Mouse (Mus musculus) midbrain, embryonic 16.5 days (tissue): ENCODE data around the gene Galnt15. TPM values are rescaled to one million over a fixed set of nuclear protein-coding genes. Genes with fewer than 3 reads are reported as not detected.

ENCODE experiments used
- ATAC-seq: fragments of 200-750 bp; cut with Nextera tagmentation; 2 replicates; pipeline ENCODE4 v1.8.0; 2017; ENCODE audit warnings: moderate TSS enrichment
- H3K27ac ChIP-seq: fragments of 300-500 bp; sonication (generic); 2 replicates; pipeline ENCODE4 v1.5.1; 2014; ENCODE audit warnings: mild to moderate bottlenecking, low read length, mixed read lengths
- H3K27me3 ChIP-seq: fragments of 300-500 bp; sonication (generic); 2 replicates; pipeline ENCODE4 v1.6.1; 2014; ENCODE audit warnings: low read depth, low read length, mixed read lengths; ENCODE audit not compliant: control insufficient read depth, insufficient read depth
- H3K36me3 ChIP-seq: fragments of 300-500 bp; sonication (generic); 2 replicates; pipeline ENCODE4 v1.6.1; 2014; ENCODE audit warnings: mild to moderate bottlenecking, low read length, moderate library complexity, mixed read lengths; ENCODE audit not compliant: control insufficient read depth, insufficient read depth
- H3K4me1 ChIP-seq: fragments of 300-500 bp; sonication (generic); 2 replicates; pipeline ENCODE4 v1.6.1; 2014; ENCODE audit warnings: mild to moderate bottlenecking, low read length, mixed read lengths; ENCODE audit not compliant: control insufficient read depth, insufficient read depth
- H3K4me2 ChIP-seq: fragments of 300-500 bp; sonication (generic); 2 replicates; pipeline ENCODE4 v1.6.1; 2014; ENCODE audit warnings: mild to moderate bottlenecking, low read length, mixed read lengths
- H3K4me3 ChIP-seq: fragments of 300-500 bp; sonication (generic); 2 replicates; pipeline ENCODE4 v1.5.1; 2014; ENCODE audit warnings: low read depth, mild to moderate bottlenecking, low read length, moderate library complexity, mixed read lengths
- H3K9ac ChIP-seq: fragments of 300-500 bp; sonication (generic); 2 replicates; pipeline ENCODE4 v1.6.1; 2014; ENCODE audit warnings: low read depth, low read length, mixed read lengths
- H3K9me3 ChIP-seq: fragments of 300-500 bp; sonication (generic); replicated peaks from 2 replicates; pipeline ENCODE4 v1.6.1; 2014; ENCODE audit warnings: mild to moderate bottlenecking, low read length, mixed read lengths; ENCODE audit not compliant: control insufficient read depth, poor library complexity, severe bottlenecking
- WGBS: fragments of 180-500 bp; shearing (Covaris S2); extraction: QIAGEN DNeasy Blood & Tissue Kit; methylation state at CpG from one replicate; pipeline ENCODE4 v1.1.7; 2014; 5-methylcytosine and 5-hydroxymethylcytosine counted together
- polyA plus RNA-seq: library from polyadenylated mRNA; unstranded; fragments of >200 nt; fragmentation: Nextera tagmentation; extraction: Ambion mirVana; gene quantifications from 2 replicates; pipeline ENCODE4 v1.2.1, GENCODE M21; 2015

The Galnt15 gene
- 0.45 and 0.52 TPM in 2 replicates for polyA plus RNA-seq

GRCm38 (mm10) chr14:32028681-32029091, at the start of gene Galnt15:
Gene Galnt15 (plus strand): TSS chr14:32028989.
- H3K27me3 ChIP-seq, result no peaks in the 10 kb centered on the region
- no peaks in the 10 kb centered on the region for H3K36me3 ChIP-seq
- H3K27ac ChIP-seq, result no peak within 1 kb of the TSS
- no peak within 1 kb of the TSS for H3K4me3 ChIP-seq
- peak within 1 kb of the TSS; percentile 33 for H3K4me2 ChIP-seq
- 11% methylated on average over 9 of the region's 9 CpGs for whole genome bisulfite sequencing
- no peak for ATAC-seq
- no peaks in the 10 kb centered on the region for H3K9me3 ChIP-seq
- peaks cover 6% of the 10 kb centered on the region for H3K4me1 ChIP-seq
- H3K9ac ChIP-seq, result 0 out of 2 replicates have a peak within 1 kb of the TSS, but pooled peaks have one; percentile 5

DNA sequence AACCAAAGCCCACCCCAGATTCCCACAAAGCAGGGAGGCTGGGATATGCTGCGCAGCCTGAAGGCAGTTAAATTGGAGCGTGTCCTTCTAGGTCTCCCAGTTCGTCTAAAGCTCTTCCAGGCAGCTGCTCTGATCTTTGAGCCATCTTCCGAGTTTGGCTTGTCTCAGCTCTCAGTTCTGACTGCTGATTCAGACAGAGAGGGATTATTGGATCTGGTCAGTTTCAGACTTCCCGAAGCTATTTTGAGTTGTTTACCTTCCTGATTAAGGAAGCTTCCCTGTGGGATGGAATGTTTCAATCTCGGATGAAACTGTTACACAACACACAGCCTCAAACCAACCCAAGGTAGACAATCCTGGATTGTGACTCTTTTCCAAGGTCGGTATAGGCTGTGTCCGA, 34.8 kb upstream of the Galnt15 start:
- no peaks in the 10 kb centered on the region for H3K27me3 ChIP-seq
- no peak for ATAC-seq
- no peak overlapping the region for H3K4me3 ChIP-seq
- WGBS, result 50% methylated on average over 8 of the region's 8 CpGs
- H3K9me3 ChIP-seq, result no peaks in the 10 kb centered on the region
- H3K36me3 ChIP-seq, result no peaks in the 10 kb centered on the region
- no peak overlapping the region for H3K27ac ChIP-seq
- no peaks in the 10 kb centered on the region for H3K4me1 ChIP-seq
- no peak overlapping the region for H3K4me2 ChIP-seq
- H3K9ac ChIP-seq, result no peak overlapping the region

DNA sequence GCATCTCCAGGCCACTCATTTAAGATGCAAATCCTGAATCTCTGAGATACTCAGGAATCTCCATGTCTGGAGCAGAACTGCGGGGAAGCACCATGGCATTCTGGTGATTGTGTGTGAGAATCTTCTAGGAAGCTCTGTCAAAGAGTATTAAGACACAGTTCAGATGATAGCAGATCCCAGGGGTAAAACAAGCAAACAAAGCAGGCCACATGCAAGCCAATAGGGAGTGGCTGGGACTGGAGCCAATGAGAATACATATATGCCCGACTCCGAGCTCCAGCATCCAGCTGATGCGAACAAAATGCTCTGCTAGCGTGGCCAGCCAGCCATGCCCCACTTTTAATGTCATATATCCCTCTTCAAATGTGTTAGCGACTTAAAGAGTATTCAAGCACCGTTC, 27.8 kb upstream of the Galnt15 start:
- no peak for ATAC-seq
- 54% methylated on average over 7 of the region's 7 CpGs for WGBS

DNA sequence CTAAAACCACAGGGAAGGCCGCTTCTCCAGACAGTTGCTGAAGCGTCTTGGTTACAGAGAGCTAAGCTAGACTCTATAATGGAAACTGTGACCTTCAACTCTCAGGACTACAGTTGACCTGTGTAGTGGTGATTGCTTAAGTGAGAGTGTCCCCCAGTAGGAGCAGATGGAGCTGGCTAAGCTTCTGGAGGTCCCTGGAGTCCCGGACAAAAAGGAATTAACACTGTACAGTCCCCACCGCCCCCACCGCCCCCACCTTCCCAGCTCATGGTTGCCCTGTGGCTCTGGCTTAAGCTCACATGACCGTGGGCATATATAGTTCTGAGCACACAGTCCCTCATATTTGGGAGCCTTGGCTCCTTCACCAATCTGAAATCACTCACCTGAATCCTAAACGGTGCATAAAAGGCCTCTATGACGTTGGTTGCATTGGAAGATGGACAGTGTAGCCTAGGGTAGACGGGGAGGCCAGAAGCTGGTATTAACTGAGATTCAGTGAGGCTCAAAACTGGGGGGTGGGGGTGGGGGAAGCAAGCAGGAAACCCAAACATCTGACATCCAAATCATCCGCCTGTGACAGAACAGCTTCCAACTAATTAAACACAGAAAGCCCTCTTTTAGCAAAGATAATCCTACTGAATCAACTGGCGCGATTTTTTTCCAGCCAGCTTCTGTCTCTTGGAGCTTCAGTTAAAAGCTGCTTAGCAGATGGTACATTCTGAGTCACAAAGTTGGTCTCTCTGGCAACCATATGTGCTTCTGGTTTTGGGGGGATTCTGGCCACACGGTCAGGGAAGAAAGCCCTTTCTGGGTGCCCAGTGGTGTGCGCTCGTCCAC, 26.1 kb upstream of the Galnt15 start:
- peak; percentile 62; the same call in 1 of the 2 replicates for ATAC-seq
- H3K27ac ChIP-seq, result peak overlapping the region; percentile 50

More for the DNA sequence above, 27.8 kb upstream of the Galnt15 start:
- no peaks in the 10 kb centered on the region for H3K36me3 ChIP-seq
- no peak overlapping the region for H3K4me3 ChIP-seq
- no peak overlapping the region for H3K9ac ChIP-seq
- no peaks in the 10 kb centered on the region for H3K9me3 ChIP-seq
- peaks cover 5% of the 10 kb centered on the region; the same call in 1 of the 2 replicates for H3K4me1 ChIP-seq
- no peak overlapping the region for H3K4me2 ChIP-seq
- H3K27me3 ChIP-seq, result no peaks in the 10 kb centered on the region
- H3K27ac ChIP-seq, result no peak overlapping the region

DNA sequence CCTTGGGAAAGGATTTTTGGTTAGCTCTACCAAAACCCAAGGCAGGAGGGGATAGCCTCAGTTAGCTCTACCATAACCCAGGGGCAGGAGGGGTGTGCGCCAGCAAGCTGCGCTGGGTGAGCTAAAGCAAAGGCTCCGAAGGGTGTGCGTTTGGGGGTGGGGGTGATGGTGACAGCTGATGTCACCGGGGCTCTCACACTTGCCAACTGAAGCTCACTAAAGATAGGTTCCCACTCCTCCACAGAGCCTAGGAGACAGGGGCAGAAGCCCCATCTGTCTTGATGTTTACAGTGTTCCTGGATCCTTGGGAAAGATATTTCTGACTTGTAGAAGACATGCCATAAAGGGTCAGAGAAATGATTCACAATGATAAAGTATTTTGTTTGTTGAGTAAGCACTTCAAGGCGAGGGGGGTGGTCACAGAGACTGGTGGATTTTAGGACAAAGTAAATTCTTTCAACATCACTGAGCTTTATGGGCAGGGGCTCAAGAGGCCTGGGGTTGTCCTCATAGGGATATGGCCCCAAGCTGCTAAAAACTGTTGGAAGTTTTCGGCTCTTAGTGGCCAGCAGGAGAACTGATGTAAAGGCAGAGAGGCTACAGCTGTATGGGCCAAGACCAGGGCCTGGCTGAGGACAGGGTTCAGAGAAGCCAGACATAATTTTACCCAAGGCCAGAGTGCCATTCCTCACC, 24.7 kb upstream of the Galnt15 start:
- no peaks in the 10 kb centered on the region for H3K36me3 ChIP-seq
- no peak overlapping the region for H3K9ac ChIP-seq
- WGBS, result 80% methylated on average over 7 of the region's 7 CpGs
- H3K27me3 ChIP-seq, result no peaks in the 10 kb centered on the region
- H3K4me3 ChIP-seq, result no peak overlapping the region
- ATAC-seq, result no peak
- no peak overlapping the region for H3K4me2 ChIP-seq
- H3K27ac ChIP-seq, result no peak overlapping the region
- H3K9me3 ChIP-seq, result no peaks in the 10 kb centered on the region
- H3K4me1 ChIP-seq, result peaks cover 5% of the 10 kb centered on the region; the same call in 1 of the 2 replicates

More for the DNA sequence above, 26.1 kb upstream of the Galnt15 start:
- Histone ChIP-seq H3K4me3 (no peak overlapping the region), H3K4me1 (peaks cover 5% of the 10 kb centered on the region; the same call in 1 of the 2 replicates), H3K36me3 (no peaks in the 10 kb centered on the region), H3K9ac (no peak overlapping the region), H3K27me3 (no peaks in the 10 kb centered on the region), H3K9me3 (no peaks in the 10 kb centered on the region), H3K4me2 (no peak overlapping the region)
- 40% methylated on average over 15 of the region's 15 CpGs for WGBS

DNA sequence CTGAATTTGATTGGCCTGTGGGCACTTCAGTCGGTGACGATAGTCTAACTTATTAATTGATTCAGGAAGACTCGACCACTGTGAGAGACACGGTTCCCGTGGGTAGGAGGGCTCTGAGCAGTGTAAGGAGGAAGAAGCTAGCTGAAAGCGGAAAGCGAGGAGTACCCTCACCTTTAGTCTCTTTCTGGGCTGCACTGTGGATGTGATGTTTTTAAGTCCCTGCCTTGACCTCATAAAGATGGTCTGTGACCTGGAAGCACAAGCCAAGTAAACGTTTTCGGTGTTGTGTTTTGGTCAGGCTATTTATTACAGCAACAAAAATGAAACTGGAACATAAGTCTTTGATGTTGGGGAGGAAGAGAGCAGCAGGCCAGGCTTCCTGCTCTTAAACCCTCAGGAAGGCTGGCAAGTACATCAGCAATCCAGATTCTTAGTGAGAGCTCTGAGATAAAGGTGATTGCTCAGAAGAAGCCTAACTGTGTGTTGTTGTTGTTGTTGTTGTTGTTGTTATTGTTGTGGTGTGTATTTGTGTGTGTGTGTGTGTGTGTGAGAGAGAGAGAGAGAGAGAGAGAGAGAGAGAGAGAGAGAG, 23.0 kb upstream of the Galnt15 start:
- no peaks in the 10 kb centered on the region for H3K27me3 ChIP-seq
- 81% methylated on average over 9 of the region's 9 CpGs for WGBS
- H3K4me1 ChIP-seq, result peaks cover 5% of the 10 kb centered on the region; the same call in 1 of the 2 replicates
- H3K4me3 ChIP-seq, result no peak overlapping the region
- no peak overlapping the region for H3K27ac ChIP-seq
- no peak overlapping the region for H3K9ac ChIP-seq
- H3K4me2 ChIP-seq, result no peak overlapping the region
- H3K36me3 ChIP-seq, result no peaks in the 10 kb centered on the region
- no peaks in the 10 kb centered on the region for H3K9me3 ChIP-seq
- no peak for ATAC-seq

GRCm38 (mm10) chr14:32007654-32008335, 21.0 kb upstream of the Galnt15 start:
- Histone ChIP-seq H3K4me2 (no peak overlapping the region), H3K4me1 (0 out of 2 replicates have a peak, but pooled peaks cover under 1% of the 10 kb centered on the region), H3K4me3 (no peak overlapping the region), H3K36me3 (no peaks in the 10 kb centered on the region), H3K27me3 (no peaks in the 10 kb centered on the region), H3K9me3 (no peaks in the 10 kb centered on the region), H3K9ac (no peak overlapping the region), H3K27ac (no peak overlapping the region)
- WGBS, result 94% methylated on average over 4 of the region's 4 CpGs
- ATAC-seq, result no peak

- H3K27me3 ChIP-seq, result no peaks in the 10 kb centered on the region
- WGBS, result 88% methylated on average over 2 of the region's 2 CpGs
- H3K9ac ChIP-seq, result no peak overlapping the region
- no peak overlapping the region for H3K4me3 ChIP-seq
- no peaks in the 10 kb centered on the region for H3K36me3 ChIP-seq
- H3K4me2 ChIP-seq, result no peak overlapping the region
- H3K27ac ChIP-seq, result no peak overlapping the region
- no peaks in the 10 kb centered on the region for H3K9me3 ChIP-seq
- no peaks in the 10 kb centered on the region for H3K4me1 ChIP-seq
- no peak for ATAC-seq
Measured at GRCm38 (mm10) chr14:32009715-32010114, 19.1 kb upstream of the Galnt15 start.
